Mouse (Mus musculus) cortical plate, adult 2 months (tissue): ENCODE data around the gene Gm49388. TPM values are rescaled to one million over a fixed set of nuclear protein-coding genes. Genes with fewer than 3 reads are reported as not detected.

Experiments
- H3K27ac ChIP-seq: fragments of 200-500 bp; 2 replicates; pipeline ENCODE4 v1.5.1; 2012; ENCODE audit warnings: low read length, control low read depth, inconsistent platforms; ENCODE audit not compliant: insufficient read depth
- H3K4me1 ChIP-seq: fragments of 200-500 bp; 2 replicates; pipeline ENCODE4 v1.6.1; 2011; ENCODE audit warnings: low read length; ENCODE audit not compliant: control insufficient read depth, insufficient read depth
- H3K4me3 ChIP-seq: fragments of 200-500 bp; 2 replicates; pipeline ENCODE4 v1.5.1; 2011; ENCODE audit warnings: mild to moderate bottlenecking, low read length, control low read depth; ENCODE audit not compliant: insufficient read depth
- CTCF ChIP-seq: fragments of 200-500 bp; IDR thresholded peaks from 2 replicates; pipeline ENCODE4 v1.5.1; 2011; ENCODE audit warnings: mild to moderate bottlenecking, control low read depth, low read length; ENCODE audit not compliant: insufficient read depth; ENCODE audit errors: extremely low read depth
- POLR2A ChIP-seq: fragments of 200-500 bp; IDR thresholded peaks from 2 replicates; pipeline ENCODE4 v1.6.1; 2011; ENCODE audit warnings: mild to moderate bottlenecking, low read length, control low read depth; ENCODE audit not compliant: insufficient read depth; ENCODE audit errors: extremely low read depth
- polyA plus RNA-seq: library from polyadenylated mRNA; depleted of rRNA; stranded (reverse); fragments of >200 nt; gene quantifications from 2 replicates; pipeline ENCODE4 v1.2.3, GENCODE M21; 2012; rRNA removed

Gm49388 gene
- polyA plus RNA-seq, 1 experiment, result not detected

- Histone ChIP-seq H3K27ac (no peak overlapping the region), H3K4me1 (no peaks in the 10 kb centered on the region), H3K4me3 (no peak overlapping the region)
- TF ChIP-seq CTCF (no peak), POLR2A (no peak)
Measured at GRCm38 (mm10) chr7:127850906-127851305, 65.5 kb downstream of the Gm49388 start.

Other genes starting within 250 kb of the Gm49388 start
- gene Tmem265, start 224.2 kb upstream of the Gm49388 start, polyA plus RNA-seq, result not detected in 2 replicates
- gene Phkg2, start 212.3 kb upstream of the Gm49388 start, polyA plus RNA-seq, result 143 and 150 TPM in 2 replicates
- gene Ccdc189, start 197.0 kb upstream of the Gm49388 start, polyA plus RNA-seq, result 22.0 and 22.3 TPM in 2 replicates
- gene Rnf40, start 196.8 kb upstream of the Gm49388 start, polyA plus RNA-seq, result 48.0 and 51.1 TPM in 2 replicates
- gene Zfp629, start 169.8 kb upstream of the Gm49388 start, polyA plus RNA-seq, result 16.9 and 19.5 TPM in 2 replicates
- 25.5 and 27.0 TPM in 2 replicates for gene Bcl7c, start 76.7 kb upstream of the Gm49388 start, polyA plus RNA-seq
- 7.1 and 7.5 TPM in 2 replicates for gene Ctf1, start 72.9 kb upstream of the Gm49388 start, polyA plus RNA-seq
- gene Ctf2, start 53.4 kb upstream of the Gm49388 start, polyA plus RNA-seq, result not detected in 2 replicates
- gene Fbxl19, start 41.1 kb upstream of the Gm49388 start, polyA plus RNA-seq, result 59.2 and 60.7 TPM in 2 replicates
- 24.6 and 25.0 TPM in 2 replicates for gene Orai3, start 15.8 kb upstream of the Gm49388 start, polyA plus RNA-seq
- 15.7 and 16.4 TPM in 2 replicates for gene Setd1a, start 8.9 kb upstream of the Gm49388 start, polyA plus RNA-seq
- 14.2 and 14.5 TPM in 2 replicates for gene Hsd3b7, start 15.0 kb downstream of the Gm49388 start, polyA plus RNA-seq
- 118 and 122 TPM in 2 replicates for gene Stx4a, start 38.7 kb downstream of the Gm49388 start, polyA plus RNA-seq
- gene Stx1b, start 38.9 kb downstream of the Gm49388 start, polyA plus RNA-seq, result 381 and 383 TPM in 2 replicates
- 14.9 and 15.1 TPM in 2 replicates for gene Zfp646, start 90.6 kb downstream of the Gm49388 start, polyA plus RNA-seq
- gene Zfp668, start 91.2 kb downstream of the Gm49388 start, polyA plus RNA-seq, result 12.9 and 13.5 TPM in 2 replicates
- 4.1 and 4.6 TPM in 2 replicates for gene Prss53, start 105.4 kb downstream of the Gm49388 start, polyA plus RNA-seq
- not detected in 2 replicates for gene Gm21974, start 109.8 kb downstream of the Gm49388 start, polyA plus RNA-seq
- 56.8 and 67.0 TPM in 2 replicates for gene Vkorc1, start 110.0 kb downstream of the Gm49388 start, polyA plus RNA-seq
- 55.7 and 59.2 TPM in 2 replicates for gene Bckdk, start 118.5 kb downstream of the Gm49388 start, polyA plus RNA-seq
- gene Kat8, start 126.9 kb downstream of the Gm49388 start, polyA plus RNA-seq, result 39.1 and 44.1 TPM in 2 replicates
- 0.08 and 0.15 TPM in 2 replicates for gene Prss8, start 144.5 kb downstream of the Gm49388 start, polyA plus RNA-seq
- 17.0 and 17.9 TPM in 2 replicates for gene Prss36, start 161.1 kb downstream of the Gm49388 start, polyA plus RNA-seq
- gene Fus, start 181.8 kb downstream of the Gm49388 start, polyA plus RNA-seq, result 380 and 408 TPM in 2 replicates
- gene Pycard, start 208.3 kb downstream of the Gm49388 start, polyA plus RNA-seq, result 8.9 and 10.6 TPM in 2 replicates
- gene Trim72, start 218.3 kb downstream of the Gm49388 start, polyA plus RNA-seq, result 1.6 and 1.7 TPM in 2 replicates